Mouse (Mus musculus): ENCODE measurements at regions not wholly inside any gene's neighbourhood (a gene's known extent, or its start where the extent isn't known, plus 50 kb on each side); places are given as distances from the start of the nearest gene placed in this dataset.

GRCm38 (mm10) chr4:142450884-142451283, 211.7 kb upstream of the Kazn start:
- DNase-seq: no peak

- DNase-seq: no peak
Measured at GRCm38 (mm10) chr4:142449713-142450112, 210.5 kb upstream of the Kazn start.

GRCm38 (mm10) chr4:142449198-142449702, 210.0 kb upstream of the Kazn start:
- no peak for DNase-seq

GRCm38 (mm10) chr4:142447529-142447928, 208.3 kb upstream of the Kazn start:
- DNase-seq: no peak

GRCm38 (mm10) chr4:142441045-142441444, 201.8 kb upstream of the Kazn start:
- no peak for DNase-seq

- DNase-seq: no peak
Measured at GRCm38 (mm10) chr4:142439450-142440183, 200.4 kb upstream of the Kazn start.

GRCm38 (mm10) chr4:142424596-142424995, 185.4 kb upstream of the Kazn start:
- DNase-seq: peak; percentile 24 to 29

- DNase-seq: no peak
Measured at GRCm38 (mm10) chr4:142420427-142420826, 181.2 kb upstream of the Kazn start.

- DNase-seq: no peak
Measured at GRCm38 (mm10) chr4:142414874-142415273, 175.7 kb upstream of the Kazn start.

GRCm38 (mm10) chr4:142411792-142412191, 172.6 kb upstream of the Kazn start:
- no peak for DNase-seq

GRCm38 (mm10) chr4:142410596-142411573, 171.7 kb upstream of the Kazn start:
- DNase-seq: peak; percentile 60 to 63

GRCm38 (mm10) chr4:142397858-142398257, 158.7 kb upstream of the Kazn start:
- DNase-seq: no peak

- DNase-seq: peak; percentile 38 to 56
Measured at GRCm38 (mm10) chr4:142392924-142393323, 153.7 kb upstream of the Kazn start.

- DNase-seq: peak; percentile 16 to 24
Measured at GRCm38 (mm10) chr4:142390531-142391195, 151.5 kb upstream of the Kazn start.

GRCm38 (mm10) chr4:142388476-142388875, 149.3 kb upstream of the Kazn start:
- no peak for DNase-seq

GRCm38 (mm10) chr4:142381168-142381567, 142.0 kb upstream of the Kazn start:
- peak in 1 of 2 experiments; percentile 15 for DNase-seq

- DNase-seq: no peak
Measured at GRCm38 (mm10) chr4:142378452-142378851, 139.3 kb upstream of the Kazn start.

GRCm38 (mm10) chr4:142367774-142368173, 128.6 kb upstream of the Kazn start:
- no peak for DNase-seq

GRCm38 (mm10) chr4:142362071-142362470, 122.9 kb upstream of the Kazn start:
- no peak for DNase-seq

- DNase-seq: no peak
Measured at GRCm38 (mm10) chr4:142358866-142359265, 119.7 kb upstream of the Kazn start.

GRCm38 (mm10) chr4:142355387-142355786, 116.2 kb upstream of the Kazn start:
- DNase-seq: peak in 1 of 2 experiments; percentile 13

GRCm38 (mm10) chr4:142353526-142353925, 114.3 kb upstream of the Kazn start:
- DNase-seq: peak; percentile 29 to 31

GRCm38 (mm10) chr4:142351831-142352230, 112.6 kb upstream of the Kazn start:
- DNase-seq: no peak

Measured in cerebellum, adult 18-20 months (tissue).